In genomic region chr5:105081900-105082299, GRCm38 (mm10) we compare ENCODE assay signal across 28 mouse cellular contexts. TPM values are rescaled to one million over a fixed set of nuclear protein-coding genes. Genes with fewer than 3 reads are reported as not detected.
DNase-seq lines count a peak whose midpoint lies in the region; ATAC-seq and TF ChIP-seq lines count a peak whose summit lies in the region.
"Had no signal": no experiment of that assay in that cellular context is flagged by ENCODE, and none has a peak within 500 bp of the region (broad histone marks: within the 10 kb centered on the region; RNA-seq: fewer than 3 reads in every experiment).

No protein-coding gene starts in this region.

- no peak overlapping the region for H3K4me3 ChIP-seq in thymus, adult 2 months (ENCODE audit: control insufficient read depth, insufficient read depth, low read length)
- H3K4me3 ChIP-seq in lung, adult 2 months (replicated peaks; ENCODE audit: extremely low read depth, low read depth, low read length): no peak overlapping the region
- H3K4me3 ChIP-seq: embryonic facial prominence, embryonic 13.5 days; embryonic facial prominence, embryonic 15.5 days; erythroblast, embryonic 14.5 days; forebrain, embryonic 10.5 days; forebrain, embryonic 12.5 days had no signal

- no peak for TF ChIP-seq POLR2A in thymus, adult 2 months (IDR thresholded peaks at IDR 0.05; ENCODE audit: control insufficient read depth, extremely low read depth, insufficient read depth, low read length, poor library complexity)
- no peak for TF ChIP-seq POLR2A in lung, adult 2 months (IDR thresholded peaks at IDR 0.05; ENCODE audit: borderline replicate concordance, extremely low read depth, low read depth, low read length)

- ATAC-seq in hematopoietic stem cell, adult 5-6 weeks (replicated peaks in 1 of 2; ENCODE audit: insufficient read depth in 1 of 2, low FRiP score in 2 of 2, low TSS enrichment in 1 of 2, low read depth in 1 of 2, poor library complexity in 2 of 2, severe bottlenecking in 2 of 2): peak; percentile 60 to 75
- ATAC-seq: CD4-positive, CD25-positive, alpha-beta regulatory T cell, adult 4 months; forebrain, embryonic 14.5 days; forebrain, embryonic 16.5 days had no signal

- no peak overlapping the region for H3K27ac ChIP-seq in thymus, adult 2 months (ENCODE audit: control insufficient read depth, insufficient read depth, low read length)
- H3K27ac ChIP-seq: embryonic facial prominence, embryonic 13.5 days; embryonic facial prominence, embryonic 15.5 days; forebrain, embryonic 10.5 days; forebrain, embryonic 12.5 days had no signal

- H3K27me3 ChIP-seq in thymus, adult 2 months (ENCODE audit: control insufficient read depth, insufficient read depth, low read length): no peaks in the 10 kb centered on the region
- H3K27me3 ChIP-seq: CH12.LX; embryonic facial prominence, embryonic 13.5 days; embryonic facial prominence, embryonic 15.5 days; forebrain, embryonic 12.5 days had no signal

- no peaks in the 10 kb centered on the region for H3K4me1 ChIP-seq in thymus, adult 2 months (replicated peaks; ENCODE audit: control insufficient read depth, insufficient read depth, low read length)
- H3K4me1 ChIP-seq in lung, adult 2 months (ENCODE audit: control insufficient read depth, insufficient read depth, low read length): no peaks in the 10 kb centered on the region
- H3K4me1 ChIP-seq: embryonic facial prominence, embryonic 13.5 days; embryonic facial prominence, embryonic 15.5 days; forebrain, embryonic 10.5 days; forebrain, embryonic 12.5 days had no signal

- peak; percentile 37 for DNase-seq in thymus, postnatal 0 days (ENCODE audit: low spot score)
- no peak for DNase-seq in thymus, postnatal 10 days (ENCODE audit: low spot score in 2 of 2)
- DNase-seq in thymus, postnatal 25 days: peak; percentile 27
- DNase-seq in thymus, adult 2 months: no peak
- peak; percentile 6 for DNase-seq in MEL-GATA-1-ER (ENCODE audit: extremely low read depth, low read depth)
- no peak for DNase-seq in lung, adult 2 months
- no peak for DNase-seq in adrenal gland, adult 2 months
- DNase-seq: adrenal gland, adult 8-10 months; adrenal gland, postnatal 14 days; adrenal gland, postnatal 36 days; B cell, adult 2 months; cerebellum, adult 11-12 months; cerebellum, adult 2 months; cerebellum, adult 9-10 months; cerebellum, postnatal 10 days; cerebellum, postnatal 25 days; embryo, embryonic 11 days had no signal

- TF ChIP-seq CTCF in thymus, adult 2 months (IDR thresholded peaks at IDR 0.05; ENCODE audit: borderline replicate concordance, control insufficient read depth, extremely low read depth, insufficient read depth, low read length, poor library complexity): no peak
- TF ChIP-seq CTCF in lung, adult 2 months (IDR thresholded peaks at IDR 0.05; ENCODE audit: insufficient read depth, low read length): no peak

- H3K36me3 ChIP-seq in thymus, adult 2 months (ENCODE audit: control insufficient read depth, insufficient read depth, low read length): peaks cover 21% of the 10 kb centered on the region
- H3K36me3 ChIP-seq: embryonic facial prominence, embryonic 13.5 days; embryonic facial prominence, embryonic 15.5 days; forebrain, embryonic 10.5 days; forebrain, embryonic 12.5 days; G1E had no signal

RNA-seq across cellular contexts. Expression of gene Gbp9, which starts 57.4 kb away (rescaled TPM):
- polyA plus RNA-seq in thymus, postnatal 0 days (2015; fragmentation: Nextera tagmentation; extraction: Ambion mirVana): 20.9 and 31.5 TPM in 2 replicates
- 19.9 and 20.6 TPM in 2 replicates for polyA plus RNA-seq in thymus, adult 2 months (2012; rRNA removed)
- 2.0 and 7.4 TPM in 2 replicates for total RNA-seq in hematopoietic stem cell, adult 5-6 weeks (2017)
- 11.6 and 16.6 TPM in 2 replicates for polyA plus RNA-seq in lung, adult 2 months (2012; rRNA removed)
- total RNA-seq in adrenal gland, adult 2 months (2021): 1 to 10 TPM; 8.5 to 8.7 TPM
- 1.5 and 1.9 TPM in 2 replicates for polyA plus RNA-seq in adrenal gland, adult 2 months (2012; rRNA removed)
- polyA plus RNA-seq: G1E had no signal

RNA-seq across cellular contexts. Expression of gene Gbp8, which starts 57.4 kb away (rescaled TPM):
- 61.9 and 67.2 TPM in 2 replicates for polyA plus RNA-seq in thymus, postnatal 0 days (2015; fragmentation: Nextera tagmentation; extraction: Ambion mirVana)
- 67.9 and 78.9 TPM in 2 replicates for polyA plus RNA-seq in thymus, adult 2 months (2012; rRNA removed)
- total RNA-seq in hematopoietic stem cell, adult 5-6 weeks (2017): 6.6 and 9.1 TPM in 2 replicates
- 2.3 and 2.6 TPM in 2 replicates for polyA plus RNA-seq in lung, adult 2 months (2012; rRNA removed)
- under 1 TPM; 0.40 to 0.52 TPM for total RNA-seq in adrenal gland, adult 2 months (2021)
- polyA plus RNA-seq in adrenal gland, adult 2 months (2012; rRNA removed): 0.20 and 0.24 TPM in 2 replicates
- polyA plus RNA-seq: embryonic facial prominence, embryonic 13.5 days; forebrain, embryonic 10.5 days; G1E had no signal

RNA-seq across cellular contexts. Expression of gene Gbp4, which starts 57.5 kb away (rescaled TPM):
- 59.6 and 66.2 TPM in 2 replicates for polyA plus RNA-seq in thymus, postnatal 0 days (2015; fragmentation: Nextera tagmentation; extraction: Ambion mirVana)
- polyA plus RNA-seq in thymus, adult 2 months (2012; rRNA removed): 126 and 130 TPM in 2 replicates
- total RNA-seq in hematopoietic stem cell, adult 5-6 weeks (2017): 1.2 and 4.2 TPM in 2 replicates
- 18.0 and 18.3 TPM in 2 replicates for polyA plus RNA-seq in lung, adult 2 months (2012; rRNA removed)
- total RNA-seq in adrenal gland, adult 2 months (2021): 1 to 10 TPM; 3.9 to 4.8 TPM
- polyA plus RNA-seq in adrenal gland, adult 2 months (2012; rRNA removed): 2.9 and 3.7 TPM in 2 replicates
- polyA plus RNA-seq: G1E had no signal

Comparison
In these comparisons a context has a peak if more than half of its experiments do, and no peak if none do; other contexts are left out.
1. DNase-seq: peak in thymus, postnatal 0 days (single experiment), thymus, postnatal 25 days (single experiment) and MEL-GATA-1-ER (single experiment); none in thymus, postnatal 10 days (0 of 2), thymus, adult 2 months (single experiment), lung, adult 2 months (single experiment) and adrenal gland, adult 2 months (single experiment).
2. RNA of gene Gbp8, which starts 57.4 kb away (polyA plus RNA-seq): 67.9 to 78.9 TPM in thymus, adult 2 months and 61.9 to 67.2 TPM in thymus, postnatal 0 days; 2.3 to 2.6 TPM in lung, adult 2 months and 0.20 to 0.24 TPM in adrenal gland, adult 2 months; every median in the first group is over 10 times any median in the second.